Comparison of ENCODE assay signal across 19 mouse cellular contexts in genomic region chr15:63190086-63190485, GRCm38 (mm10).
DNase-seq lines count a peak whose midpoint lies in the region; ATAC-seq and TF ChIP-seq lines count a peak whose summit lies in the region.
"Had no signal": no experiment of that assay in that cellular context is flagged by ENCODE, and none has a peak within 500 bp of the region (broad histone marks: within the 10 kb centered on the region; RNA-seq: fewer than 3 reads in every experiment).

No protein-coding gene starts in this region.

- H3K27ac ChIP-seq in hindbrain, embryonic 10.5 days: no peak overlapping the region
- H3K27ac ChIP-seq in hindbrain, postnatal 0 days: no peak overlapping the region
- H3K27ac ChIP-seq in embryonic facial prominence, embryonic 13.5 days: peak overlapping the region; percentile 8; the same call in 1 of the 2 replicates
- peak overlapping the region; percentile 72 for H3K27ac ChIP-seq in limb, embryonic 12.5 days
- H3K27ac ChIP-seq: forebrain, embryonic 12.5 days; hindbrain, embryonic 12.5 days had no signal

- 67% methylated on average over 2 of the region's 2 CpGs for WGBS in hindbrain, embryonic 10.5 days
- WGBS in hindbrain, postnatal 0 days: 52% methylated on average over 2 of the region's 2 CpGs
- WGBS in embryonic facial prominence, embryonic 13.5 days: 36% methylated on average over 2 of the region's 2 CpGs
- WGBS in limb, embryonic 12.5 days: 6% methylated on average over 2 of the region's 2 CpGs

- H3K9ac ChIP-seq in hindbrain, postnatal 0 days (replicated peaks; ENCODE audit: low read length): no peak overlapping the region
- no peak overlapping the region for H3K9ac ChIP-seq in embryonic facial prominence, embryonic 13.5 days
- no peak overlapping the region for H3K9ac ChIP-seq in limb, embryonic 12.5 days (replicated peaks)
- H3K9ac ChIP-seq: forebrain, embryonic 12.5 days; hindbrain, embryonic 12.5 days had no signal

- H3K27me3 ChIP-seq in hindbrain, embryonic 10.5 days (ENCODE audit: insufficient read depth, poor library complexity, severe bottlenecking): no peaks in the 10 kb centered on the region
- no peaks in the 10 kb centered on the region for H3K27me3 ChIP-seq in hindbrain, postnatal 0 days (ENCODE audit: insufficient read depth, low read length)
- no peaks in the 10 kb centered on the region for H3K27me3 ChIP-seq in embryonic facial prominence, embryonic 13.5 days
- no peaks in the 10 kb centered on the region for H3K27me3 ChIP-seq in limb, embryonic 12.5 days
- H3K27me3 ChIP-seq: CH12.LX; forebrain, embryonic 12.5 days; hindbrain, embryonic 12.5 days had no signal

- H3K9me3 ChIP-seq in hindbrain, embryonic 10.5 days: no peaks in the 10 kb centered on the region
- H3K9me3 ChIP-seq in hindbrain, postnatal 0 days (ENCODE audit: low read length): no peaks in the 10 kb centered on the region
- H3K9me3 ChIP-seq in embryonic facial prominence, embryonic 13.5 days: no peaks in the 10 kb centered on the region
- no peaks in the 10 kb centered on the region for H3K9me3 ChIP-seq in limb, embryonic 12.5 days
- H3K9me3 ChIP-seq: forebrain, embryonic 12.5 days; hindbrain, embryonic 12.5 days had no signal

- DNase-seq in hindbrain, embryonic 10.5 days (ENCODE audit: low spot score): peak; percentile 16
- no peak for DNase-seq in hindbrain, postnatal 0 days (ENCODE audit: low spot score)
- DNase-seq in embryo, embryonic 10.5 days (ENCODE audit: low spot score): peak; percentile 54
- DNase-seq in frontal cortex, postnatal 36 days (ENCODE audit: low spot score in 2 of 2): no peak
- no peak for DNase-seq in left cerebral cortex, adult 18-20 months (ENCODE audit: low spot score in 2 of 2)
- DNase-seq: adrenal gland, postnatal 36 days; cerebellum, adult 2 months; cerebellum, postnatal 36 days; gastrocnemius, postnatal 14 days; kidney, postnatal 25 days; liver; lung, postnatal 14 days; midbrain, embryonic 14.5 days; right cerebral cortex, postnatal 14 days had no signal

- no peak overlapping the region for H3K4me3 ChIP-seq in hindbrain, embryonic 10.5 days
- H3K4me3 ChIP-seq in hindbrain, postnatal 0 days (ENCODE audit: low read length): no peak overlapping the region
- H3K4me3 ChIP-seq in embryonic facial prominence, embryonic 13.5 days: no peak overlapping the region
- no peak overlapping the region for H3K4me3 ChIP-seq in limb, embryonic 12.5 days (replicated peaks)
- H3K4me3 ChIP-seq: forebrain, embryonic 12.5 days; hindbrain, embryonic 12.5 days had no signal

- ATAC-seq in hindbrain, postnatal 0 days: no peak
- ATAC-seq in embryonic facial prominence, embryonic 13.5 days (ENCODE audit: insufficient number of reproducible peaks, insufficient read depth, low FRiP score, low TSS enrichment, low read depth): no peak
- peak; percentile 56; the same call in 1 of the 2 replicates for ATAC-seq in limb, embryonic 12.5 days (ENCODE audit: insufficient number of reproducible peaks, insufficient read depth, low FRiP score, low TSS enrichment, low read depth)

- peaks cover 8% of the 10 kb centered on the region for H3K4me1 ChIP-seq in hindbrain, embryonic 10.5 days (replicated peaks)
- no peaks in the 10 kb centered on the region for H3K4me1 ChIP-seq in hindbrain, postnatal 0 days (ENCODE audit: insufficient read depth, low read length)
- H3K4me1 ChIP-seq in embryonic facial prominence, embryonic 13.5 days: peaks cover 23% of the 10 kb centered on the region
- peaks cover 31% of the 10 kb centered on the region for H3K4me1 ChIP-seq in limb, embryonic 12.5 days (replicated peaks)
- H3K4me1 ChIP-seq: forebrain, embryonic 12.5 days had no signal

- H3K36me3 ChIP-seq in hindbrain, embryonic 10.5 days: no peaks in the 10 kb centered on the region
- H3K36me3 ChIP-seq in hindbrain, postnatal 0 days (ENCODE audit: insufficient read depth, low read length): no peaks in the 10 kb centered on the region
- no peaks in the 10 kb centered on the region for H3K36me3 ChIP-seq in embryonic facial prominence, embryonic 13.5 days
- H3K36me3 ChIP-seq in limb, embryonic 12.5 days: no peaks in the 10 kb centered on the region
- H3K36me3 ChIP-seq: forebrain, embryonic 12.5 days; hindbrain, embryonic 12.5 days had no signal

- TF ChIP-seq CTCF in hindbrain, postnatal 0 days (IDR thresholded peaks at IDR 0.05; ENCODE audit: low read depth): no peak

- no peak overlapping the region for H3K4me2 ChIP-seq in hindbrain, postnatal 0 days (ENCODE audit: low read depth, low read length)
- no peak overlapping the region for H3K4me2 ChIP-seq in embryonic facial prominence, embryonic 13.5 days
- no peak overlapping the region for H3K4me2 ChIP-seq in limb, embryonic 12.5 days
- H3K4me2 ChIP-seq: forebrain, embryonic 12.5 days; hindbrain, embryonic 12.5 days had no signal

Comparison
In these comparisons a context has a peak if more than half of its experiments do, and no peak if none do; other contexts are left out.
1. DNase-seq: peak in hindbrain, embryonic 10.5 days (single experiment) and embryo, embryonic 10.5 days (single experiment); none in hindbrain, postnatal 0 days (single experiment), frontal cortex, postnatal 36 days (0 of 2) and left cerebral cortex, adult 18-20 months (0 of 2).
2. H3K27ac ChIP-seq: peak in embryonic facial prominence, embryonic 13.5 days (single experiment) and limb, embryonic 12.5 days (single experiment); none in hindbrain, embryonic 10.5 days (single experiment) and hindbrain, postnatal 0 days (single experiment).